Mouse (Mus musculus): ENCODE data around the gene Sesn3.
"Not testable (repeated sequence)": the region's sequence is repeated elsewhere in the genome, so short reads cannot be mapped to it uniquely, and the experiment has no call there.

Gene Sesn3

GRCm38 (mm10) chr9:14274986-14275720 is at the start of gene Sesn3:
Sesn3 (plus strand) TSS chr9:14275067.
- peak; percentile 60 to 73 for DNase-seq (ENCODE audit: low spot score in 2 of 2)

- not testable (repeated sequence) for DNase-seq (ENCODE audit: low spot score in 2 of 2)
Observed at GRCm38 (mm10) chr9:14227086-14227485, 47.8 kb upstream of the Sesn3 start.

GRCm38 (mm10) chr9:14233702-14234373 is 41.0 kb upstream of the Sesn3 start:
- DNase-seq (ENCODE audit: low spot score in 2 of 2), result no peak

- DNase-seq (ENCODE audit: low spot score in 2 of 2), result no peak
Observed at GRCm38 (mm10) chr9:14235286-14235685, 39.6 kb upstream of the Sesn3 start.

GRCm38 (mm10) chr9:14241003-14241402 is 33.9 kb upstream of the Sesn3 start:
- DNase-seq (ENCODE audit: low spot score in 2 of 2), result not testable (repeated sequence)

- peak in 1 of 2 experiments; percentile 11 for DNase-seq (ENCODE audit: low spot score in 2 of 2)
Observed at GRCm38 (mm10) chr9:14242308-14242707, 32.6 kb upstream of the Sesn3 start.

- no peak for DNase-seq (ENCODE audit: low spot score in 2 of 2)
Observed at GRCm38 (mm10) chr9:14244528-14244927, 30.3 kb upstream of the Sesn3 start.

GRCm38 (mm10) chr9:14245013-14245586 is 29.8 kb upstream of the Sesn3 start:
- DNase-seq (ENCODE audit: low spot score in 2 of 2), result no peak

GRCm38 (mm10) chr9:14246016-14246799 is 28.7 kb upstream of the Sesn3 start:
- DNase-seq (ENCODE audit: low spot score in 2 of 2), result peak; percentile 12 to 28

GRCm38 (mm10) chr9:14247480-14248208 is 27.2 kb upstream of the Sesn3 start:
- DNase-seq (ENCODE audit: low spot score in 2 of 2), result peak; percentile 8 to 16

- no peak for DNase-seq (ENCODE audit: low spot score in 2 of 2)
Observed at GRCm38 (mm10) chr9:14248209-14248596, 26.7 kb upstream of the Sesn3 start.

- no peak for DNase-seq (ENCODE audit: low spot score in 2 of 2)
Observed at GRCm38 (mm10) chr9:14261150-14261549, 13.7 kb upstream of the Sesn3 start.

GRCm38 (mm10) chr9:14262568-14262972 is 12.3 kb upstream of the Sesn3 start:
- no peak for DNase-seq (ENCODE audit: low spot score in 2 of 2)

- no peak for DNase-seq (ENCODE audit: low spot score in 2 of 2)
Observed at GRCm38 (mm10) chr9:14266470-14266869, 8.4 kb upstream of the Sesn3 start.

GRCm38 (mm10) chr9:14268578-14268977 is 6.3 kb upstream of the Sesn3 start:
- no peak for DNase-seq (ENCODE audit: low spot score in 2 of 2)

- DNase-seq (ENCODE audit: low spot score in 2 of 2), result no peak
Observed at GRCm38 (mm10) chr9:14272921-14273320, 1.9 kb upstream of the Sesn3 start.

GRCm38 (mm10) chr9:14274586-14274985 is 281 bp upstream of the Sesn3 start:
- DNase-seq (ENCODE audit: low spot score in 2 of 2), result no peak

GRCm38 (mm10) chr9:14275792-14276480 is 1.1 kb downstream of the Sesn3 start:
- peak; percentile 98 to 99 for DNase-seq (ENCODE audit: low spot score in 2 of 2)

- DNase-seq (ENCODE audit: low spot score in 2 of 2), result peak; percentile 57
Observed at GRCm38 (mm10) chr9:14276481-14277287, 1.8 kb downstream of the Sesn3 start.

Measured in frontal cortex, postnatal 36 days (tissue).